Mouse (Mus musculus) gastrocnemius, postnatal 14 days (tissue): ENCODE measurements around the gene Scn4a. TPM values are rescaled to one million over a fixed set of nuclear protein-coding genes. Genes with fewer than 3 reads are reported as not detected.

ENCODE experiments used
- DNase-seq: peaks from one replicate; pipeline ENCODE4 v3.0.0; 2021; ENCODE audit warnings: mixed read lengths
- intact Hi-C: fragments of 180-260 bp; cut with DNase I; formaldehyde crosslinking; loops from one replicate; pipeline ENCODE4 v1.15.1; 2025; ENCODE audit warnings: low total_unique reads
- total RNA-seq, 2 experiments: library from RNA; stranded (reverse); gene quantifications; 2 replicates each; pipeline ENCODE4 v1.2.3; 2021

Scn4a gene
- total RNA-seq, 2 experiments from 2014 or later: 178 to 181 TPM

- intact Hi-C loops: no loop called here
- DNase-seq: no peak
Measured at GRCm38 (mm10) chr11:106283371-106283770, 69.7 kb downstream of the Scn4a start.

- no peak for DNase-seq
- intact Hi-C loops: no loop called here
Measured at GRCm38 (mm10) chr11:106282452-106282851, 70.6 kb downstream of the Scn4a start.

GRCm38 (mm10) chr11:106276454-106276853 lies 76.6 kb downstream of the Scn4a start, which contains the start of gene Tcam1:
Gene Tcam1, plus strand, starts transcription at chr11:106276672.
- DNase-seq: peak; percentile 91
- intact Hi-C loops: no loop called here

- peak; percentile 64 for DNase-seq
- intact Hi-C loops: no loop called here
Measured at GRCm38 (mm10) chr11:106274971-106275411, 78.1 kb downstream of the Scn4a start.

GRCm38 (mm10) chr11:106274374-106274773 lies 78.7 kb downstream of the Scn4a start:
- intact Hi-C loops: no loop called here
- no peak for DNase-seq

- intact Hi-C loops: no loop called here
Measured at GRCm38 (mm10) chr11:106273811-106274210, 79.3 kb downstream of the Scn4a start.

GRCm38 (mm10) chr11:106273311-106273684 lies 79.8 kb downstream of the Scn4a start:
- intact Hi-C loops: no loop called here
- DNase-seq: no peak

More at GRCm38 (mm10) chr11:106273811-106274210, 79.3 kb downstream of the Scn4a start:
- no peak for DNase-seq

GRCm38 (mm10) chr11:106272644-106273310 lies 80.3 kb downstream of the Scn4a start, which contains the start of gene Smarcd2:
Gene Smarcd2, minus strand, starts transcription at chr11:106272972.
- intact Hi-C loops: no loop called here

GRCm38 (mm10) chr11:106271794-106272643 lies 81.1 kb downstream of the Scn4a start:
- intact Hi-C loops: no loop called here
- peak; percentile 40 for DNase-seq

More at GRCm38 (mm10) chr11:106272644-106273310, 80.3 kb downstream of the Scn4a start, which contains the start of gene Smarcd2:
- DNase-seq: peak; percentile 100

- intact Hi-C loops: no loop called here
- no peak for DNase-seq
Measured at GRCm38 (mm10) chr11:106271131-106271793, 81.8 kb downstream of the Scn4a start.

GRCm38 (mm10) chr11:106269060-106269431 lies 84.0 kb downstream of the Scn4a start:
- intact Hi-C loops: no loop called here
- peak; percentile 40 for DNase-seq

Other genes starting within 250 kb of the Scn4a start
- gene Gm10840, start 192.4 kb downstream of the Scn4a start, total RNA-seq: not detected
- 1 to 10 TPM; 5.9 to 8.6 TPM for gene Limd2, start 192.4 kb downstream of the Scn4a start, total RNA-seq
- 10 to 100 TPM; 13.0 to 15.3 TPM for gene Strada, start 151.1 kb downstream of the Scn4a start, total RNA-seq
- 10 to 100 TPM; 62.1 to 69.8 TPM for gene Ccdc47, start 136.9 kb downstream of the Scn4a start, total RNA-seq
- gene Ddx42, start 136.4 kb downstream of the Scn4a start, total RNA-seq: 10 to 100 TPM; 22.5 to 24.8 TPM
- gene Ftsj3, start 97.2 kb downstream of the Scn4a start, total RNA-seq: 10 to 100 TPM; 22.0 to 25.0 TPM
- 100 to 1,000 TPM; 133 to 137 TPM for gene Psmc5, start 97.1 kb downstream of the Scn4a start, total RNA-seq
- gene Smarcd2, start 80.3 kb downstream of the Scn4a start, total RNA-seq: 10 to 100 TPM; 20.3 to 22.6 TPM
- gene Tcam1, start 76.6 kb downstream of the Scn4a start, total RNA-seq: under 1 TPM; 0.07 to 0.12 TPM
- gene Gh, start 51.4 kb downstream of the Scn4a start, total RNA-seq: not detected
- 1 to 10 TPM; 1.0 to 1.1 TPM for gene Cd79b, start 38.5 kb downstream of the Scn4a start, total RNA-seq
- gene Prr29, start 12.2 kb upstream of the Scn4a start, total RNA-seq: 10 to 100 TPM; 11.8 to 13.1 TPM
- 10 to 100 TPM; 11.7 to 12.2 TPM for gene Icam2, start 34.8 kb upstream of the Scn4a start, total RNA-seq
- gene Ern1, start 134.6 kb upstream of the Scn4a start, total RNA-seq: 1 to 10 TPM; 4.9 to 5.9 TPM